Mouse (Mus musculus) MEL (cell line): ENCODE measurements around the gene Taf5.

Source experiments
- BHLHE40 ChIP-seq: IDR thresholded peaks from 2 replicates; pipeline ENCODE4 v1.6.1; 2012; ENCODE audit warnings: low read depth, mild to moderate bottlenecking, inconsistent platforms, low read length, improper control_type of control experiment, borderline replicate concordance
- CTCF ChIP-seq, 3 experiments: IDR thresholded peaks in 2 of 3; conservative IDR thresholded peaks in 1 of 3; 2 replicates each; pipeline ENCODE4 v1.5.1; 2011 to 2012; ENCODE audit warnings: low read length in 3 of 3, low read depth in 2 of 3, mild to moderate bottlenecking in 2 of 3, improper control_type of control experiment in 1 of 3, inconsistent platforms in 1 of 3, mixed read lengths in 1 of 3, moderate library complexity in 1 of 3; ENCODE audit not compliant: control insufficient read depth in 1 of 3, insufficient read depth in 1 of 3, poor library complexity in 1 of 3, severe bottlenecking in 1 of 3
- GATA1 ChIP-seq: IDR thresholded peaks from 2 replicates; pipeline ENCODE4 v1.6.1; 2011; ENCODE audit warnings: low read depth, low read length, improper control_type of control experiment
- KAT2A ChIP-seq: conservative IDR thresholded peaks from 2 replicates; pipeline ENCODE4 v1.6.1; 2012; ENCODE audit warnings: low read depth, low read length, improper control_type of control experiment, inconsistent platforms
- NELFE ChIP-seq: IDR thresholded peaks from 2 replicates; pipeline ENCODE4 v1.6.1; 2011; ENCODE audit warnings: low read depth, low read length, improper control_type of control experiment
- POLR2AphosphoS2 ChIP-seq: IDR thresholded peaks from 2 replicates; pipeline ENCODE4 v1.6.1; 2011; ENCODE audit warnings: low read length, improper control_type of control experiment
- TBP ChIP-seq: IDR thresholded peaks from 2 replicates; pipeline ENCODE4 v1.8.0; 2011; ENCODE audit warnings: low read depth, low read length, improper control_type of control experiment
- USF1 ChIP-seq: IDR thresholded peaks from 2 replicates; pipeline ENCODE4 v1.6.1; 2014; ENCODE audit warnings: low read depth, mild to moderate bottlenecking, inconsistent platforms, low read length, improper control_type of control experiment, moderate library complexity
- USF2 ChIP-seq, 2 experiments: IDR thresholded peaks; 2 replicates each; pipeline ENCODE4 v1.6.1; 2011 to 2012; ENCODE audit warnings: improper control_type of control experiment in 2 of 2, low read length in 2 of 2, borderline replicate concordance in 1 of 2, inconsistent platforms in 1 of 2, low read depth in 1 of 2, mild to moderate bottlenecking in 1 of 2; ENCODE audit not compliant: insufficient read depth in 1 of 2

DNA sequence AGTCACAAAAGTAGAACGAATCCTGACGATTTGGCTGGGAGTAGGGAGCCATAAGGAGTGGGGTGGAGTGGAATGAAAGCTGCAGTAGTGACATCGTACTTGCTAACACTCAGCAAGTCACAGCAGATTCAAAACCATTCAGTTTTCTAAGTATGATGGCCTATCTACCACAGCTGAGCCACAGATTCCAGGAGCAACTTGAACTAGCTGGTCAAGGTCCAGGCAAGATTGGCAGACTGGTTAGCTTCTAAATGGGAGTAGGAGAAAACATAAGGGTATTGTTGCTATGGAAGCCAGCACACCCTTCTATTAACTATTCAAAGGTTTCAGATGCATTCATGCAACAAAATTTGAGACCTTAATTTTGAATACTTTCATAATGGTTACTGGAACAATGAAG lies 20.7 kb downstream of the Taf5 start:
- TF ChIP-seq NELFE (no peak), TBP (no peak), KAT2A (no peak), BHLHE40 (no peak), USF1 (no peak), CTCF (IDR thresholded peaks at IDR 0.05 in 2 of 3, conservative IDR thresholded peaks at IDR 0.05 in 1 of 3; ENCODE audit: control insufficient read depth in 1 of 3, insufficient read depth in 1 of 3, low read depth in 2 of 3, low read length in 3 of 3, poor library complexity in 1 of 3, severe bottlenecking in 1 of 3) (no peak), GATA1 (no peak), USF2 (IDR thresholded peaks at IDR 0.05; ENCODE audit: borderline replicate concordance in 1 of 2, insufficient read depth in 1 of 2, low read depth in 1 of 2, low read length in 2 of 2) (no peak), POLR2AphosphoS2 (0 out of 2 replicates have a peak, but pooled peaks have one; percentile 20)
